23 mouse cellular contexts compared by ENCODE assay signal in the genomic region with DNA sequence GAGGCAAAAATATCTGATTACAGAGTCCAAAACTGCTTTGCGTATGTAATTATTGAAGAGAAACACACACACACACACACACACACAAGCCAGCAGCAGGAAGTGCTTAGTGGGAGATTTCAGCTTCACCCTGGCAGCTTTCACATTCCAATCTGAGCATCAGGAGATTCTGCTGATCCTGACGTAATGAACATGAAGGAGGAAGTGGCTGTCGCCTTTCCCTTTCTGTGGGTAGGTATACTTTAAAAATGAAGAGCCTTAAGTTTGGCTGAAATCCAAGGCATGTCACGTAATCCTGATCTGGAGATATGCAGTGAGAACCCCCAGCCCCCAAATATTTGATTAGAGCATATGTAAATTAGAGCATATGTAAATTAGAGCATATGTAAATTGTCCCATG.
DNase-seq lines count a peak whose midpoint lies in the region; ATAC-seq and TF ChIP-seq lines count a peak whose summit lies in the region.
"Had no signal": no experiment of that assay in that cellular context is flagged by ENCODE, and none has a peak within 500 bp of the region (broad histone marks: within the 10 kb centered on the region; RNA-seq: fewer than 3 reads in every experiment).

No protein-coding gene starts in this region.

- no peak for ATAC-seq in midbrain, embryonic 14.5 days (ENCODE audit: low FRiP score, low TSS enrichment)
- ATAC-seq in midbrain, embryonic 13.5 days: no peak
- ATAC-seq in common myeloid progenitor, adult 5-6 weeks (replicated peaks; ENCODE audit: low read depth, poor library complexity, severe bottlenecking): 0 out of 2 replicates have a peak, but pooled peaks have one; percentile 45
- ATAC-seq in megakaryocyte progenitor cell, adult 5-6 weeks (replicated peaks; ENCODE audit: poor library complexity): peak; percentile 58
- ATAC-seq: hindbrain, embryonic 16.5 days; intestine, embryonic 15.5 days; liver, postnatal 0 days had no signal

- H3K4me2 ChIP-seq in midbrain, embryonic 14.5 days (ENCODE audit: low read length): no peak overlapping the region
- no peak overlapping the region for H3K4me2 ChIP-seq in midbrain, embryonic 13.5 days (replicated peaks)
- H3K4me2 ChIP-seq: embryonic facial prominence, embryonic 13.5 days; intestine, embryonic 15.5 days; midbrain, embryonic 12.5 days; neural tube, embryonic 12.5 days had no signal

- H3K27ac ChIP-seq in kidney, adult 2 months (ENCODE audit: insufficient read depth, low read depth, low read length): no peak overlapping the region
- no peak overlapping the region for H3K27ac ChIP-seq in midbrain, embryonic 14.5 days (replicated peaks; ENCODE audit: low read depth, low read length)
- no peak overlapping the region for H3K27ac ChIP-seq in midbrain, embryonic 13.5 days
- H3K27ac ChIP-seq: embryonic facial prominence, embryonic 13.5 days; heart, embryonic 10.5 days; hindbrain, embryonic 10.5 days; intestine, embryonic 15.5 days; layer of hippocampus, adult 2 months; limb, embryonic 10.5 days; midbrain, embryonic 12.5 days; neural tube, embryonic 12.5 days had no signal

- no peaks in the 10 kb centered on the region for H3K36me3 ChIP-seq in kidney, adult 2 months (ENCODE audit: control insufficient read depth, insufficient read depth, low read length)
- no peaks in the 10 kb centered on the region for H3K36me3 ChIP-seq in midbrain, embryonic 14.5 days (ENCODE audit: control insufficient read depth, insufficient read depth, low read length)
- no peaks in the 10 kb centered on the region for H3K36me3 ChIP-seq in midbrain, embryonic 13.5 days
- H3K36me3 ChIP-seq: embryonic facial prominence, embryonic 13.5 days; heart, embryonic 10.5 days; hindbrain, embryonic 10.5 days; intestine, embryonic 15.5 days; limb, embryonic 10.5 days; midbrain, embryonic 12.5 days; neural tube, embryonic 12.5 days had no signal

- DNase-seq in kidney, postnatal 10 days: peak; percentile 6
- no peak for DNase-seq in kidney, adult 2 months
- DNase-seq in midbrain, embryonic 14.5 days: peak; percentile 34
- DNase-seq in right cerebral cortex, postnatal 4 days: no peak
- DNase-seq: adrenal gland, postnatal 25 days; cerebellum, adult 11 months; cerebellum, postnatal 10 days; kidney, adult 9 months; kidney, postnatal 25 days; liver; liver, postnatal 0 days had no signal

- no peak overlapping the region for H3K4me3 ChIP-seq in kidney, adult 2 months (ENCODE audit: insufficient read depth, low read depth, low read length)
- H3K4me3 ChIP-seq in midbrain, embryonic 14.5 days (replicated peaks; ENCODE audit: low read depth, low read length): no peak overlapping the region
- H3K4me3 ChIP-seq in midbrain, embryonic 13.5 days (replicated peaks): no peak overlapping the region
- H3K4me3 ChIP-seq: embryonic facial prominence, embryonic 13.5 days; heart, embryonic 10.5 days; hindbrain, embryonic 10.5 days; intestine, embryonic 15.5 days; layer of hippocampus, adult 2 months; limb, embryonic 10.5 days; midbrain, embryonic 12.5 days; neural tube, embryonic 12.5 days had no signal

- TF ChIP-seq CTCF in kidney, adult 2 months (conservative IDR thresholded peaks at IDR 0.05; ENCODE audit: insufficient read depth, insufficient read length, low read depth, low read length): no peak

- no peaks in the 10 kb centered on the region for H3K9me3 ChIP-seq in midbrain, embryonic 14.5 days (ENCODE audit: control insufficient read depth, low read length)
- no peaks in the 10 kb centered on the region for H3K9me3 ChIP-seq in midbrain, embryonic 13.5 days
- H3K9me3 ChIP-seq: embryonic facial prominence, embryonic 13.5 days; heart, embryonic 10.5 days; hindbrain, embryonic 10.5 days; intestine, embryonic 15.5 days; limb, embryonic 10.5 days; midbrain, embryonic 12.5 days; neural tube, embryonic 12.5 days had no signal

- no peaks in the 10 kb centered on the region for H3K4me1 ChIP-seq in kidney, adult 2 months (ENCODE audit: control insufficient read depth, insufficient read depth, low read length)
- H3K4me1 ChIP-seq in midbrain, embryonic 14.5 days (ENCODE audit: control insufficient read depth, insufficient read depth, low read length): peaks cover 17% of the 10 kb centered on the region
- H3K4me1 ChIP-seq in midbrain, embryonic 13.5 days (replicated peaks): peaks cover 28% of the 10 kb centered on the region
- H3K4me1 ChIP-seq: intestine, embryonic 15.5 days; limb, embryonic 10.5 days had no signal

- no peak overlapping the region for H3K9ac ChIP-seq in midbrain, embryonic 14.5 days (replicated peaks; ENCODE audit: low read length)
- no peak overlapping the region for H3K9ac ChIP-seq in midbrain, embryonic 13.5 days (replicated peaks)
- H3K9ac ChIP-seq: embryonic facial prominence, embryonic 13.5 days; intestine, embryonic 15.5 days; liver, postnatal 0 days; midbrain, embryonic 12.5 days; neural tube, embryonic 12.5 days had no signal

- H3K27me3 ChIP-seq in kidney, adult 2 months (replicated peaks; ENCODE audit: control insufficient read depth, insufficient read depth, low read length): no peaks in the 10 kb centered on the region
- H3K27me3 ChIP-seq in midbrain, embryonic 14.5 days (ENCODE audit: control insufficient read depth, insufficient read depth, low read length): no peaks in the 10 kb centered on the region
- H3K27me3 ChIP-seq in midbrain, embryonic 13.5 days: no peaks in the 10 kb centered on the region
- H3K27me3 ChIP-seq: embryonic facial prominence, embryonic 13.5 days; intestine, embryonic 15.5 days; midbrain, embryonic 12.5 days; neural tube, embryonic 12.5 days had no signal

- TF ChIP-seq POLR2A in kidney, adult 2 months (IDR thresholded peaks at IDR 0.05; ENCODE audit: low read depth, low read length): no peak

- 34% methylated on average over 4 of the region's 4 CpGs for WGBS in kidney, adult 2 months
- 55% methylated on average over 4 of the region's 4 CpGs for WGBS in midbrain, embryonic 14.5 days
- WGBS in midbrain, embryonic 13.5 days: 54% methylated on average over 4 of the region's 4 CpGs

Comparison
In these comparisons a context has a peak if more than half of its experiments do, and no peak if none do; other contexts are left out.
1. DNase-seq: peak in kidney, postnatal 10 days (single experiment) and midbrain, embryonic 14.5 days (single experiment); none in kidney, adult 2 months (single experiment) and right cerebral cortex, postnatal 4 days (single experiment).
2. ATAC-seq: peak in common myeloid progenitor, adult 5-6 weeks (single experiment) and megakaryocyte progenitor cell, adult 5-6 weeks (single experiment); none in midbrain, embryonic 14.5 days (single experiment) and midbrain, embryonic 13.5 days (single experiment).